Mouse (Mus musculus): ENCODE data around the gene 4933400A11Rik. TPM values are rescaled to one million over a fixed set of nuclear protein-coding genes. Genes with fewer than 3 reads are reported as not detected.

4933400A11Rik gene
- not detected in 2 replicates for total RNA-seq (2014; fragmentation: Nextera tagmentation)
- total RNA-seq (2017): not detected in 2 replicates

GRCm38 (mm10) chrX:169779535-169779934, at the start of gene 4933400A11Rik:
TSS of gene 4933400A11Rik (minus strand) at chrX:169779635.
- no peak for ATAC-seq (replicated peaks; ENCODE audit: poor library complexity, severe bottlenecking)

- peak; percentile 97 for ATAC-seq (replicated peaks; ENCODE audit: poor library complexity, severe bottlenecking)
Observed at GRCm38 (mm10) chrX:169828136-169828535, 48.7 kb upstream of the 4933400A11Rik start.

- ATAC-seq (replicated peaks; ENCODE audit: poor library complexity, severe bottlenecking): peak; percentile 5; the same call in 1 of the 2 replicates
Observed at GRCm38 (mm10) chrX:169827720-169828119, 48.3 kb upstream of the 4933400A11Rik start.

GRCm38 (mm10) chrX:169826947-169827346, 47.5 kb upstream of the 4933400A11Rik start:
- ATAC-seq (replicated peaks; ENCODE audit: poor library complexity, severe bottlenecking): no peak

- no peak for ATAC-seq (replicated peaks; ENCODE audit: poor library complexity, severe bottlenecking)
Observed at GRCm38 (mm10) chrX:169813673-169814072, 34.2 kb upstream of the 4933400A11Rik start.

GRCm38 (mm10) chrX:169811783-169812182, 32.3 kb upstream of the 4933400A11Rik start:
- no peak for ATAC-seq (replicated peaks; ENCODE audit: poor library complexity, severe bottlenecking)

GRCm38 (mm10) chrX:169811318-169811717, 31.9 kb upstream of the 4933400A11Rik start:
- ATAC-seq (replicated peaks; ENCODE audit: poor library complexity, severe bottlenecking): no peak

GRCm38 (mm10) chrX:169807744-169808143, 28.3 kb upstream of the 4933400A11Rik start:
- ATAC-seq (replicated peaks; ENCODE audit: poor library complexity, severe bottlenecking): peak; percentile 94

- ATAC-seq (replicated peaks; ENCODE audit: poor library complexity, severe bottlenecking): no peak
Observed at GRCm38 (mm10) chrX:169805791-169806190, 26.4 kb upstream of the 4933400A11Rik start.

GRCm38 (mm10) chrX:169800238-169800637, 20.8 kb upstream of the 4933400A11Rik start:
- no peak for ATAC-seq (replicated peaks; ENCODE audit: poor library complexity, severe bottlenecking)

GRCm38 (mm10) chrX:169798987-169799680, 19.7 kb upstream of the 4933400A11Rik start:
- ATAC-seq (replicated peaks; ENCODE audit: poor library complexity, severe bottlenecking): 0 out of 2 replicates have a peak, but pooled peaks have one; percentile 34

GRCm38 (mm10) chrX:169797148-169797547, 17.7 kb upstream of the 4933400A11Rik start:
- ATAC-seq (replicated peaks; ENCODE audit: poor library complexity, severe bottlenecking): no peak

- peak; percentile 99 for ATAC-seq (replicated peaks; ENCODE audit: poor library complexity, severe bottlenecking)
Observed at GRCm38 (mm10) chrX:169794831-169795311, 15.4 kb upstream of the 4933400A11Rik start.

GRCm38 (mm10) chrX:169794421-169794820, 15.0 kb upstream of the 4933400A11Rik start:
- peak; percentile 17; the same call in 1 of the 2 replicates for ATAC-seq (replicated peaks; ENCODE audit: poor library complexity, severe bottlenecking)

GRCm38 (mm10) chrX:169792879-169793278, 13.4 kb upstream of the 4933400A11Rik start:
- no peak for ATAC-seq (replicated peaks; ENCODE audit: poor library complexity, severe bottlenecking)

GRCm38 (mm10) chrX:169789702-169790101, 10.3 kb upstream of the 4933400A11Rik start:
- no peak for ATAC-seq (replicated peaks; ENCODE audit: poor library complexity, severe bottlenecking)

GRCm38 (mm10) chrX:169758001-169758400, 21.4 kb downstream of the 4933400A11Rik start:
- ATAC-seq (replicated peaks; ENCODE audit: poor library complexity, severe bottlenecking): no peak

GRCm38 (mm10) chrX:169735387-169735969, 44.0 kb downstream of the 4933400A11Rik start:
- no peak for ATAC-seq (replicated peaks; ENCODE audit: poor library complexity, severe bottlenecking)
